In genomic region chr10:96234564-96235412, GRCm38 (mm10) we compare ENCODE assay signal across 12 mouse cellular contexts.
DNase-seq lines count a peak whose midpoint lies in the region; ATAC-seq and TF ChIP-seq lines count a peak whose summit lies in the region.
"Had no signal": no experiment of that assay in that cellular context is flagged by ENCODE, and none has a peak within 500 bp of the region (broad histone marks: within the 10 kb centered on the region; RNA-seq: fewer than 3 reads in every experiment).

No protein-coding gene starts in this region.

- in situ Hi-C loops in Patski (cut with MboI; ENCODE audit: low pct_unique_long_range_greater_than_20kb), result no loop called here

- no peak overlapping the region for H3K4me3 ChIP-seq in hindbrain, embryonic 10.5 days
- no peak overlapping the region for H3K4me3 ChIP-seq in hindbrain, postnatal 0 days (ENCODE audit: low read length)
- H3K4me3 ChIP-seq in limb, embryonic 11.5 days (ENCODE audit: low read depth, low read length), result no peak overlapping the region

- POLR2A ChIA-PET in Patski (lab: Charles Lee), result interaction anchor here (0.6 kb wide), 1 partner anchor 59 kb away, joined by 3 read pairs; no protein-coding TSS in a partner anchor

- no peaks in the 10 kb centered on the region for H3K27me3 ChIP-seq in hindbrain, embryonic 10.5 days (ENCODE audit: insufficient read depth, poor library complexity, severe bottlenecking)
- H3K27me3 ChIP-seq in hindbrain, postnatal 0 days (ENCODE audit: insufficient read depth, low read length), result no peaks in the 10 kb centered on the region
- H3K27me3 ChIP-seq in Patski, result no peaks in the 10 kb centered on the region
- H3K27me3 ChIP-seq in limb, embryonic 11.5 days (ENCODE audit: control insufficient read depth, insufficient read depth, low read length), result no peaks in the 10 kb centered on the region

- H3K36me3 ChIP-seq in hindbrain, embryonic 10.5 days, result no peaks in the 10 kb centered on the region
- no peaks in the 10 kb centered on the region for H3K36me3 ChIP-seq in hindbrain, postnatal 0 days (ENCODE audit: insufficient read depth, low read length)
- H3K36me3 ChIP-seq in limb, embryonic 11.5 days (ENCODE audit: control insufficient read depth, insufficient read depth, low read length), result no peaks in the 10 kb centered on the region

- 66% methylated on average over 10 of the region's 10 CpGs for WGBS in hindbrain, embryonic 10.5 days
- WGBS in hindbrain, postnatal 0 days, result 68% methylated on average over 9 of the region's 10 CpGs
- WGBS in limb, embryonic 11.5 days, result 68% methylated on average over 10 of the region's 10 CpGs

- peaks cover 4% of the 10 kb centered on the region for H3K4me1 ChIP-seq in hindbrain, embryonic 10.5 days (replicated peaks)
- H3K4me1 ChIP-seq in hindbrain, postnatal 0 days (ENCODE audit: insufficient read depth, low read length), result no peaks in the 10 kb centered on the region
- H3K4me1 ChIP-seq in limb, embryonic 11.5 days (ENCODE audit: control insufficient read depth, insufficient read depth, low read length), result peaks cover 4% of the 10 kb centered on the region; the same call in 1 of the 2 replicates

- TF ChIP-seq CTCF in hindbrain, postnatal 0 days (IDR thresholded peaks at IDR 0.05; ENCODE audit: low read depth), result no peak
- TF ChIP-seq CTCF in Patski (IDR thresholded peaks at IDR 0.05), result no peak

- no peak for ATAC-seq in hindbrain, postnatal 0 days
- no peak for ATAC-seq in Patski
- no peak for ATAC-seq in limb, embryonic 11.5 days (ENCODE audit: insufficient number of reproducible peaks, low FRiP score, low TSS enrichment, low read depth)
- no peak for ATAC-seq in megakaryocyte-erythroid progenitor cell, adult 5-6 weeks (replicated peaks; ENCODE audit: low FRiP score, low TSS enrichment, poor library complexity, severe bottlenecking)
- ATAC-seq: lung, postnatal 0 days had no signal

- no peak for DNase-seq in hindbrain, embryonic 10.5 days (ENCODE audit: low spot score)
- DNase-seq in hindbrain, postnatal 0 days (ENCODE audit: low spot score), result no peak
- peak; percentile 57 for DNase-seq in Patski (ENCODE audit: low read depth, low spot score)
- DNase-seq in kidney, adult 18-20 months, result peak; percentile 17
- peak; percentile 41 for DNase-seq in limb, embryonic 11.5 days (ENCODE audit: low spot score)
- DNase-seq in cerebellum, adult 18-20 months, result no peak
- DNase-seq in thymus, postnatal 25 days, result no peak
- DNase-seq: cerebellum, adult 9-11 months; gastrocnemius, postnatal 25 days; thymus, postnatal 14 days had no signal

- H3K4me2 ChIP-seq in hindbrain, postnatal 0 days (ENCODE audit: low read depth, low read length), result no peak overlapping the region
- no peak overlapping the region for H3K4me2 ChIP-seq in limb, embryonic 11.5 days (ENCODE audit: low read depth, severe bottlenecking)

- no peak overlapping the region for H3K9ac ChIP-seq in hindbrain, postnatal 0 days (replicated peaks; ENCODE audit: low read length)
- H3K9ac ChIP-seq in limb, embryonic 11.5 days (ENCODE audit: low read length), result no peak overlapping the region

- H3K9me3 ChIP-seq in hindbrain, embryonic 10.5 days, result no peaks in the 10 kb centered on the region
- H3K9me3 ChIP-seq in hindbrain, postnatal 0 days (ENCODE audit: low read length), result no peaks in the 10 kb centered on the region
- no peaks in the 10 kb centered on the region for H3K9me3 ChIP-seq in limb, embryonic 11.5 days (ENCODE audit: control insufficient read depth, low read length)

- peak overlapping the region; percentile 45; the same call in 1 of the 2 replicates for H3K27ac ChIP-seq in hindbrain, embryonic 10.5 days
- H3K27ac ChIP-seq in hindbrain, postnatal 0 days, result no peak overlapping the region
- 0 out of 2 replicates have a peak overlapping the region, but pooled peaks have one; percentile 51 for H3K27ac ChIP-seq in limb, embryonic 11.5 days (replicated peaks; ENCODE audit: low read depth, low read length)

- CTCF ChIA-PET in Patski (lab: Charles Lee), result interaction anchor here (0.8 to 1.6 kb wide), 2 partner anchors 54 to 1078 kb away, joined by 3 to 4 read pairs; no protein-coding TSS in a partner anchor

Comparison
In these comparisons a context has a peak if more than half of its experiments do, and no peak if none do; other contexts are left out.
1. DNase-seq: peak in Patski (single experiment), kidney, adult 18-20 months (single experiment) and limb, embryonic 11.5 days (single experiment); none in hindbrain, embryonic 10.5 days (single experiment), hindbrain, postnatal 0 days (single experiment), cerebellum, adult 18-20 months (0 of 2) and thymus, postnatal 25 days (single experiment).